Mouse (Mus musculus): ENCODE results near the gene Alg5.
"Not testable (repeated sequence)": the region's sequence is repeated elsewhere in the genome, so short reads cannot be mapped to it uniquely, and the experiment has no call there.

Alg5 gene

GRCm38 (mm10) chr3:54735247-54736046 lies at the start of gene Alg5, which contains the start of gene Exosc8:
Gene Alg5, plus strand, starts transcription at chr3:54735539.
Gene Exosc8, minus strand, starts transcription at chr3:54735393.
- peak; percentile 78 to 89 for DNase-seq (ENCODE audit: low spot score in 2 of 2)

DNA sequence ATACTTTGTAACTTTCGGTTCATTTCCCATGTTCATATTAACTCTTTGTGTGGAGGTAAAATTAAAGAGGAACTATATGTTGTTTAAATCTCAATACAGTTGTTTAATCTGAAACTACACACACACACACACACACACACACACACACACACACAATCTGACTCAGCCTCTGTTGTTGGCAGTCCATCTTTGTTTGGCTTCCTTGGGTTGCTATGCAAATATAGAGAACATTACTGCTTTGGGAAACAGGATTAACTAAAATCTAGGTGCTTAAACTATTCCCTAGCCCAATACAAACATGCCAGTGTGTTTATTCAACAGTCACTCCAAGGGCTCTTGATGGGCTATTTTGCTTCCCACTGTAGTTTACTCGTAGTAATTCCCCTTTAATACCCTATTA lies 48.1 kb upstream of the Alg5 start:
- DNase-seq (ENCODE audit: low spot score in 2 of 2), result no peak

GRCm38 (mm10) chr3:54689091-54689490 lies 46.2 kb upstream of the Alg5 start:
- no peak for DNase-seq (ENCODE audit: low spot score in 2 of 2)

- peak; percentile 93 to 94 for DNase-seq (ENCODE audit: low spot score in 2 of 2)
Observed at GRCm38 (mm10) chr3:54692202-54693055, 42.9 kb upstream of the Alg5 start, which contains the start of gene Supt20. Gene Supt20, plus strand, starts transcription at chr3:54692807.

DNA sequence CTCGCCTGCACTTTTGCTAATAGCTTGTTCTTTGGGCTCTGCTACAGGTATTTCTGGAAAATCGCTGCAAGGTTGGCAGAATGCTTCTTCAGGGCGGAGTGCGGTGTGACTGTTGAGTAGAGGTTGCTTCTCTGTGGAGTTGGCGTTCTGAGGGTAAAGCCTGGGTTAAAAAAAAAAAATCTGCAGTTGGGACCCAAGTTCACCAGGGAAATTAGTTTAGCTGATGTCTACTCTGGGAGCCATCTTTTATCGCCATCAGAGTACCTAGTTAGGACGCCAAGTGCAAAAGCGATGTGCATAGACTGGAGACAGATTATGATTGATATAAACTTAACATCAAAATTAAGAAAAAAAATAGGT lies 42.3 kb upstream of the Alg5 start:
- DNase-seq (ENCODE audit: low spot score in 2 of 2), result no peak

- no peak for DNase-seq (ENCODE audit: low spot score in 2 of 2)
Observed at GRCm38 (mm10) chr3:54699759-54700301, 35.5 kb upstream of the Alg5 start.

- DNase-seq (ENCODE audit: low spot score in 2 of 2), result not testable (repeated sequence)
Observed at GRCm38 (mm10) chr3:54704106-54704505, 31.2 kb upstream of the Alg5 start.

- DNase-seq (ENCODE audit: low spot score in 2 of 2), result peak in 1 of 2 experiments; percentile 15
Observed at GRCm38 (mm10) chr3:54708972-54709371, 26.4 kb upstream of the Alg5 start.

GRCm38 (mm10) chr3:54714253-54714652 lies 21.1 kb upstream of the Alg5 start, which contains the start of gene Gm21958:
Gene Gm21958, minus strand, starts transcription at chr3:54714353.
- no peak for DNase-seq (ENCODE audit: low spot score in 2 of 2)

- DNase-seq (ENCODE audit: low spot score in 2 of 2), result no peak
Observed at GRCm38 (mm10) chr3:54715461-54715860, 19.9 kb upstream of the Alg5 start.

DNA sequence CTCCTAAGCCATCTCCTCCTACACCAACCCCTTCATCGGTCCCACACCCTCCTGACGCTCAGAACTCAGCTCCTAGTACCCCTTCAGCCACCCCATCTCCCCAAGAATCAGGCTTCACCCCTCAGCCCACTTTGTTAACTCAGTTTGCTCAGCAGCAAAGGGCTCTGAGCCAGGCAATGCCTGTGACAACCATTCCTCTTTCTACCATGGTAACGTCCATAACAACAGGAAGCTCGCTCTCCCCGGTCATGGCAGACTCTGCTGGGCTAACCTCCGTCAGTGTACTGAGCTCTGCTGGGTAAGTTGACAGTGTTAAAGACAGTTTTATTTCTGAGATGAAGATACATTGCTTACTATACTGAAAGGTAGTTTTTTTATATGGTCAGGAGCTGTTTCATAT lies 18.0 kb upstream of the Alg5 start:
- no peak for DNase-seq (ENCODE audit: low spot score in 2 of 2)

DNA sequence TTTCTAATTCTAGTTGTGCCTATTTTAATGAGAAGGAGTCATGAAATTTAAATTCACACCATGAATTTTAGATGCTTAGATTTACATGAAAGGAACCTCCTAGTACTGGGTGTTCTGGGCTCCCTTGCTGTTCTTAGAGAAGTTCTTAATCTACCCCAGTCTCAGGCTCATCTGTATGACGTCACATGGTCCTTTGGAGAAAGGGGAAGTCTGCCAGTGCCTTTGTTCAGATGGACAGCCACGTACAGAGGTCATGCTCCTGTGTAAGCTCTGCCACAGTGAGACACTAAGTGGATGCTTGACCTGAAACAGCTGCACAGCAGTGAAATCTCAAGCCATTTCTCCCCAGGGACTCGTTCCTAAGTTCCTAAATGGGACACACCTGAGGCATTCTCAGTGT lies 16.4 kb upstream of the Alg5 start:
- DNase-seq (ENCODE audit: low spot score in 2 of 2), result no peak

- DNase-seq (ENCODE audit: low spot score in 2 of 2), result no peak
Observed at GRCm38 (mm10) chr3:54723741-54724500, 11.4 kb upstream of the Alg5 start.

GRCm38 (mm10) chr3:54725344-54725743 lies 10.0 kb upstream of the Alg5 start:
- DNase-seq (ENCODE audit: low spot score in 2 of 2), result no peak

- no peak for DNase-seq (ENCODE audit: low spot score in 2 of 2)
Observed at GRCm38 (mm10) chr3:54727588-54727987, 7.8 kb upstream of the Alg5 start.

DNA sequence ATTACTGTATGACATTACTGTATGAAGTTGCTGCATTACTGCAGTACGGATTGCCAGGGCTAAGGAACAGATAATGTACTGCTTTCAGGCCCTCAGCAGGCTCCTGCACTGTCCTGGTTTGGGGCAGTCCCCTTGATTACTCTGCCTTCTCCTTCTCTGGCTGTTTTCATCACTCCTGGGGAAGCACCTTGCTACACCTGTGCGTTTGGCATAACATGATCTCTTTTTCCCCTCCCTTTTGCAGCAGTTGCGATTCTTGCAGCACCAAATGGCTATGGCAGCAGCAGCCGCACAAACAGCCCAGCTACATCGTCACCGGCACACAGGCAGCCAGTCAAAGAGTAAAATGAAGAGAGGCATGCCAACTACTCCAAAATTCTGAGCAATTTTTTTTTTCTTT lies 7.2 kb upstream of the Alg5 start:
- DNase-seq (ENCODE audit: low spot score in 2 of 2), result no peak

- no peak for DNase-seq (ENCODE audit: low spot score in 2 of 2)
Observed at GRCm38 (mm10) chr3:54731626-54732150, 3.7 kb upstream of the Alg5 start.

- DNase-seq (ENCODE audit: low spot score in 2 of 2), result no peak
Observed at GRCm38 (mm10) chr3:54732371-54732770, 3.0 kb upstream of the Alg5 start.

GRCm38 (mm10) chr3:54734411-54735246 lies 710 bp upstream of the Alg5 start:
- DNase-seq (ENCODE audit: low spot score in 2 of 2), result peak; percentile 87 to 91
